Mouse (Mus musculus) forebrain, embryonic 16.5 days (tissue): ENCODE measurements around the gene Cfap77. TPM values are rescaled to one million over a fixed set of nuclear protein-coding genes. Genes with fewer than 3 reads are reported as not detected.

ENCODE experiments used
- ATAC-seq: fragments of 200-750 bp; cut with Nextera tagmentation; 2 replicates; pipeline ENCODE4 v1.8.0; 2017; ENCODE audit warnings: mild to moderate bottlenecking, moderate library complexity
- H3K27ac ChIP-seq: fragments of 300-500 bp; sonication (generic); 2 replicates; pipeline ENCODE4 v1.5.1; 2014; ENCODE audit warnings: low read length, control low read depth
- H3K27me3 ChIP-seq: fragments of 300-500 bp; sonication (generic); replicated peaks from 2 replicates; pipeline ENCODE4 v1.6.1; 2014; ENCODE audit warnings: low read length; ENCODE audit not compliant: control insufficient read depth, insufficient read depth
- H3K36me3 ChIP-seq: fragments of 300-500 bp; sonication (generic); 2 replicates; pipeline ENCODE4 v1.6.1; 2014; ENCODE audit not compliant: control insufficient read depth, insufficient read depth
- H3K4me1 ChIP-seq: fragments of 300-500 bp; sonication (generic); replicated peaks from 2 replicates; pipeline ENCODE4 v1.6.1; 2014; ENCODE audit warnings: low read length; ENCODE audit not compliant: control insufficient read depth, insufficient read depth
- H3K4me2 ChIP-seq: fragments of 300-500 bp; sonication (generic); 2 replicates; pipeline ENCODE4 v1.6.1; 2014; ENCODE audit warnings: mild to moderate bottlenecking, low read length, control low read depth
- H3K4me3 ChIP-seq: fragments of 300-500 bp; sonication (generic); replicated peaks from 2 replicates; pipeline ENCODE4 v1.5.1; 2014; ENCODE audit warnings: mild to moderate bottlenecking, low read length, control low read depth
- H3K9ac ChIP-seq: fragments of 300-500 bp; sonication (generic); replicated peaks from 2 replicates; pipeline ENCODE4 v1.6.1; 2014; ENCODE audit warnings: low read depth, low read length, control low read depth
- H3K9me3 ChIP-seq: fragments of 300-500 bp; sonication (generic); 2 replicates; pipeline ENCODE4 v1.6.1; 2016; ENCODE audit warnings: low read length; ENCODE audit not compliant: control insufficient read depth
- WGBS: fragments of 180-500 bp; shearing (Covaris S2); extraction: QIAGEN DNeasy Blood & Tissue Kit; methylation state at CpG from one replicate; pipeline ENCODE4 v1.1.7; 2014; 5-methylcytosine and 5-hydroxymethylcytosine counted together
- polyA plus RNA-seq: library from polyadenylated mRNA; unstranded; fragments of >200 nt; fragmentation: Nextera tagmentation; extraction: Ambion mirVana; gene quantifications from 2 replicates; pipeline ENCODE4 v1.2.1, GENCODE M21; 2015

Gene Cfap77
- polyA plus RNA-seq, 1 experiment from 2014 or later, result 0.20 TPM

- Histone ChIP-seq H3K4me1 (peaks cover 13% of the 10 kb centered on the region), H3K27me3 (peaks cover 44% of the 10 kb centered on the region), H3K4me3 (peak overlapping the region; percentile 57), H3K4me2 (peak overlapping the region; percentile 79), H3K9me3 (no peaks in the 10 kb centered on the region), H3K9ac (peak overlapping the region; percentile 64), H3K27ac (no peak overlapping the region), H3K36me3 (no peaks in the 10 kb centered on the region)
- 1% methylated on average over 30 of the region's 30 CpGs for WGBS
- no peak for ATAC-seq
Measured at GRCm38 (mm10) chr2:29054545-29054935, 326 bp downstream of the Cfap77 start.

DNA sequence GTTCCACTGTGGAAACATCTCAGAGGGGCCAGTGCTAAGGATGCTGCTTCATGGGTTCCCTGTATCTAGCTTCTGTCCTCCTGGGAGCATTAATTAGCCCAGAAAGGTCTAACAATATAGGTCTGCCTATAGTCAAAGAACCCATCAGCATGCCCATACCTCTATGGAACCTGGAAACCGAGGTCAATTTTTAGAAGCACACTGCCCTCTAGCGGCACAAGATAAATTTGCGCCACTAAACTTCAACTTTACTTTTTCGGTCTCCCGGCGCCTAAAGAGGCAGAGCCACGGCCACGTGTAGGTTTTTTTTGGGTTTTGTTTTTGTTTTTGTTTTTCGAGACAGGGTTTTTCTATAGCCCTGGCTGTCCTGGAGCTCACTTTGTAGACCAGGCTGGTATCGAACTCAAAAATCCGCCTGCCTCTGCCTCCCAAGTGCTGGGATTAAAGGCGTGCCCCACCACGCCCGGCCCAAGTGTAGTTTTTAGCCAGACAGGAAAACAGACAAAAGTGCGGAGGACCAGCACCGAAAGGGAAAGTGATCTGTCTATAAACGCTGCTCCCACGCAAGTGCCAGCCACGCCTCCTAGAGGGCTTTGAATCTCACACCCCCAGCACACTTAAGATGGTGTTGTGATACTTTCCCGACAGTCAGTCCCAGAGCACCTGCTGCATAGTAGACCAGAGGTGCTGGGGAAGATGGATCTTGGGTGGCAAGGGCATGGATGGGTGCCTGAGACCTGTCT, 893 bp downstream of the Cfap77 start:
- Histone ChIP-seq H3K9me3 (no peaks in the 10 kb centered on the region), H3K4me3 (no peak overlapping the region), H3K27ac (no peak overlapping the region), H3K36me3 (no peaks in the 10 kb centered on the region), H3K27me3 (peaks cover 48% of the 10 kb centered on the region), H3K4me1 (peaks cover 13% of the 10 kb centered on the region), H3K4me2 (peak overlapping the region; percentile 79; the same call in 1 of the 2 replicates), H3K9ac (no peak overlapping the region)
- 0 out of 2 replicates have a peak, but pooled peaks have one; percentile 28 for ATAC-seq
- WGBS, result 5% methylated on average over 20 of the region's 20 CpGs

- Histone ChIP-seq H3K36me3 (no peaks in the 10 kb centered on the region), H3K4me2 (no peak overlapping the region), H3K27me3 (peaks cover 52% of the 10 kb centered on the region), H3K4me1 (peaks cover 13% of the 10 kb centered on the region), H3K9ac (no peak overlapping the region), H3K9me3 (no peaks in the 10 kb centered on the region), H3K27ac (no peak overlapping the region), H3K4me3 (no peak overlapping the region)
- 25% methylated on average over 4 of the region's 4 CpGs for WGBS
- no peak for ATAC-seq
Measured at GRCm38 (mm10) chr2:29052943-29053454, 1.9 kb downstream of the Cfap77 start.

- WGBS, result 30% methylated on average over 5 of the region's 5 CpGs
- no peak for ATAC-seq
- Histone ChIP-seq H3K9ac (no peak overlapping the region), H3K4me3 (no peak overlapping the region), H3K36me3 (no peaks in the 10 kb centered on the region), H3K27me3 (peaks cover 49% of the 10 kb centered on the region), H3K4me1 (peaks cover 13% of the 10 kb centered on the region), H3K27ac (no peak overlapping the region), H3K4me2 (no peak overlapping the region), H3K9me3 (no peaks in the 10 kb centered on the region)
Measured at GRCm38 (mm10) chr2:29051932-29052331, 2.9 kb downstream of the Cfap77 start.

GRCm38 (mm10) chr2:29046151-29046550, 8.7 kb downstream of the Cfap77 start:
- WGBS, result 4% methylated on average over 16 of the region's 16 CpGs
- no peaks in the 10 kb centered on the region for H3K9me3 ChIP-seq
- no peak overlapping the region for H3K4me2 ChIP-seq
- no peaks in the 10 kb centered on the region for H3K36me3 ChIP-seq
- no peak for ATAC-seq
- H3K4me3 ChIP-seq, result no peak overlapping the region
- peaks cover 7% of the 10 kb centered on the region; the same call in 1 of the 2 replicates for H3K4me1 ChIP-seq
- H3K27me3 ChIP-seq, result peaks cover 80% of the 10 kb centered on the region
- no peak overlapping the region for H3K27ac ChIP-seq
- no peak overlapping the region for H3K9ac ChIP-seq

- no peak for ATAC-seq
- Histone ChIP-seq H3K4me3 (no peak overlapping the region), H3K36me3 (no peaks in the 10 kb centered on the region), H3K9me3 (no peaks in the 10 kb centered on the region), H3K27ac (no peak overlapping the region), H3K4me2 (no peak overlapping the region), H3K27me3 (peaks cover 81% of the 10 kb centered on the region), H3K9ac (no peak overlapping the region), H3K4me1 (peaks cover 3% of the 10 kb centered on the region; the same call in 1 of the 2 replicates)
- 80% methylated on average over 5 of the region's 5 CpGs for WGBS
Measured at GRCm38 (mm10) chr2:29042124-29042523, 12.7 kb downstream of the Cfap77 start.

DNA sequence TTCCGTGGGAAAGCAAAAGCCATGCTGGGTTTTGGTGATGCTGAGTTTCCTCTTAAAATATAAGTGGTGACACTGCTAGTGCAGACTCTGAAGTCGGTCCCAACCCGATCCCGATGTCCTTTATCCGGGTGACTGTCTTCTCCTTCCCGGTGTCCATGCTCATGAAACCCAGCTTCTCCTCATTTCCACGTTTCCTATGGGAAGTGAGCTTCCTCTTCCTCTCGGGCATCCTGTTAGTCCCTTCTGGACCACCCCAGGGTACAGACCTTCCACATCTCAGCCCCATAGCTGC, 13.4 kb downstream of the Cfap77 start:
- Histone ChIP-seq H3K9me3 (no peaks in the 10 kb centered on the region), H3K27ac (no peak overlapping the region), H3K4me1 (peaks cover 3% of the 10 kb centered on the region; the same call in 1 of the 2 replicates), H3K27me3 (peaks cover 81% of the 10 kb centered on the region), H3K4me3 (no peak overlapping the region), H3K9ac (no peak overlapping the region), H3K36me3 (no peaks in the 10 kb centered on the region), H3K4me2 (no peak overlapping the region)
- ATAC-seq, result no peak
- 13% methylated on average over 8 of the region's 8 CpGs for WGBS

GRCm38 (mm10) chr2:29040594-29041476, 14.0 kb downstream of the Cfap77 start:
- Histone ChIP-seq H3K4me2 (no peak overlapping the region), H3K9me3 (no peaks in the 10 kb centered on the region), H3K4me3 (no peak overlapping the region), H3K4me1 (no peaks in the 10 kb centered on the region; the same call in 1 of the 2 replicates), H3K27ac (no peak overlapping the region), H3K36me3 (no peaks in the 10 kb centered on the region), H3K27me3 (peaks cover 78% of the 10 kb centered on the region), H3K9ac (no peak overlapping the region)
- WGBS, result 4% methylated on average over 18 of the region's 18 CpGs
- no peak for ATAC-seq

DNA sequence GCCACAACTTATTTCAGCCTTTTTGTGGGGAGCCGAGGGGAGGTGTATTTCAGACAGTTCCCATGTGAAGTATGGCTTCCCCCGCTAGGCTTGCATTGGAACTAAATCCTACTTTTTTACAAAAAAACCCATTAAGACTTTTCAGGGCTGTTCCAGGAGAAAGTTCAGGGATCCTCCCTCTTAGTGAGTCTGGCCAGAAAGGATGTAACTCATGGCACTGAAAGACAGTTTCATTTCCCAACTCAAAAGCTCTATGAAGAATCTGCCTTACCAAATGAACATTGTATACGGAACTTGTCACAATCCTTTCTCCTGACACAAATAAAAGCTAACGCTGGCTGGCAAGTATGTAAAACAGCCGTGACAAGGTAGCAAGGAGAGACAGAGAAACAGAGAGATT, 15.1 kb downstream of the Cfap77 start:
- H3K27ac ChIP-seq, result no peak overlapping the region

More for the DNA sequence above, 15.1 kb downstream of the Cfap77 start:
- H3K27me3 ChIP-seq, result peaks cover 76% of the 10 kb centered on the region
- H3K9ac ChIP-seq, result no peak overlapping the region
- no peak overlapping the region for H3K4me2 ChIP-seq
- no peaks in the 10 kb centered on the region; the same call in 1 of the 2 replicates for H3K4me1 ChIP-seq
- WGBS, result 12% methylated on average over 5 of the region's 5 CpGs
- H3K36me3 ChIP-seq, result no peaks in the 10 kb centered on the region
- no peaks in the 10 kb centered on the region for H3K9me3 ChIP-seq
- H3K4me3 ChIP-seq, result no peak overlapping the region
- ATAC-seq, result no peak
